Mouse (Mus musculus): ENCODE results near the gene Vmn1r203.

- TF ChIP-seq CTCF (IDR thresholded peaks at IDR 0.05; ENCODE audit: borderline replicate concordance, control insufficient read depth, extremely low read depth, insufficient read depth, low read length, poor library complexity) = no peak
- no peak for TF ChIP-seq POLR2A (IDR thresholded peaks at IDR 0.05; ENCODE audit: control insufficient read depth, extremely low read depth, insufficient read depth, low read length, poor library complexity)
These were observed 46.3 kb upstream of the Vmn1r203 start, which contains the start of gene Vmn1r201 for GRCm38 (mm10) chr13:22471623-22472022.
